Mouse (Mus musculus) ES-Bruce4 (cell line): ENCODE results near the gene Pigz. TPM values are rescaled to one million over a fixed set of nuclear protein-coding genes. Genes with fewer than 3 reads are reported as not detected.
A peak's percentile ranks its signal among the peaks of the same experiment; 100 is the strongest.

Experiments
- H3K27ac ChIP-seq: 2 replicates; pipeline ENCODE4 v1.5.1; 2012; ENCODE audit warnings: low read length, inconsistent platforms; ENCODE audit not compliant: insufficient read depth
- H3K27me3 ChIP-seq: 2 replicates; pipeline ENCODE4 v1.6.1; 2012; ENCODE audit warnings: mild to moderate bottlenecking, low read length, inconsistent platforms; ENCODE audit not compliant: control insufficient read depth, poor library complexity, insufficient read depth, severe bottlenecking
- H3K36me3 ChIP-seq: 2 replicates; pipeline ENCODE4 v1.6.1; 2012; ENCODE audit warnings: inconsistent platforms, mild to moderate bottlenecking, low read length, moderate library complexity; ENCODE audit not compliant: control insufficient read depth, poor library complexity, insufficient read depth, severe bottlenecking
- H3K4me1 ChIP-seq: one replicate; pipeline ENCODE4 v1.8.1; 2011; ENCODE audit warnings: low read length; ENCODE audit not compliant: control insufficient read depth, insufficient read depth
- H3K4me3 ChIP-seq: 2 replicates; pipeline ENCODE4 v1.5.1; 2011; ENCODE audit warnings: low read depth, mild to moderate bottlenecking, low read length
- H3K9ac ChIP-seq: 2 replicates; pipeline ENCODE4 v1.6.1; 2012; ENCODE audit warnings: low read depth, mild to moderate bottlenecking, inconsistent platforms; ENCODE audit not compliant: poor library complexity, severe bottlenecking
- H3K9me3 ChIP-seq: replicated peaks from 2 replicates; pipeline ENCODE4 v1.6.1; 2012; ENCODE audit warnings: mild to moderate bottlenecking, low read length, inconsistent platforms; ENCODE audit not compliant: control insufficient read depth, poor library complexity, insufficient read depth, severe bottlenecking
- CTCF ChIP-seq: IDR thresholded peaks from one replicate; pipeline ENCODE4 v1.8.1; 2011; ENCODE audit warnings: low read depth, low read length
- EP300 ChIP-seq: IDR thresholded peaks from 2 replicates; pipeline ENCODE4 v1.6.1; 2011; ENCODE audit warnings: low read depth, low read length; ENCODE audit not compliant: insufficient read depth
- POLR2A ChIP-seq: IDR thresholded peaks from one replicate; pipeline ENCODE4 v1.8.1; 2011; ENCODE audit warnings: low read length; ENCODE audit not compliant: insufficient read depth
- polyA plus RNA-seq: library from polyadenylated mRNA; stranded (reverse); fragments of >200 nt; gene quantifications from 2 replicates; pipeline ENCODE4 v1.2.4, GENCODE M21; 2011; ENCODE audit warnings: low read depth; ENCODE audit not compliant: missing spikeins, insufficient read depth, insufficient read length

Gene Pigz
- polyA plus RNA-seq, 1 experiment = not detected

DNA sequence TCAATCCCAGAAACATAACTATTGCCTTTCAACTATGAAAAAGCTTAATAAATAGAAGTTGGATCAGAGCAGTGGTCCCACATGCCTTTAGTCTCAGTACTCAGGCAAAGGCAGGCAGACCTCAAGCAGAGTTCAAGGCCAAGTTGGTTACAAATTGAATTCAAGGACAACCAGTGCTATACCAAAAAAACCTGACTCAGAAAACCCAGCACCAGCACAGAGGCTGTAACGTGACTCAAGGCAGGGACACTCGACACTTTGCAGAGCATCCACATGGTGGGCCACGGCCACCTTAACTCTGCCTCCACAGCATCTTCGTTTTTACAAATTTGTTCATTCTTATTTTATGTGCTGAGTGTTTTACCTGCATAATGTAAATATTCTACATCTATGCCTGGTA is 41.6 kb downstream of the Pigz start:
- Histone ChIP-seq H3K27me3 (no peaks in the 10 kb centered on the region), H3K9ac (no peak overlapping the region), H3K9me3 (no peaks in the 10 kb centered on the region), H3K4me3 (no peak overlapping the region), H3K27ac (no peak overlapping the region), H3K4me1 (no peaks in the 10 kb centered on the region), H3K36me3 (peaks cover 7% of the 10 kb centered on the region)
- TF ChIP-seq EP300 (no peak), POLR2A (no peak)

GRCm38 (mm10) chr16:31979501-31979900 is 45.9 kb downstream of the Pigz start:
- Histone ChIP-seq H3K27me3 (no peaks in the 10 kb centered on the region), H3K9me3 (no peaks in the 10 kb centered on the region), H3K4me1 (no peaks in the 10 kb centered on the region), H3K4me3 (no peak overlapping the region), H3K9ac (no peak overlapping the region), H3K27ac (no peak overlapping the region), H3K36me3 (peaks cover 7% of the 10 kb centered on the region)
- TF ChIP-seq POLR2A = no peak
- TF ChIP-seq EP300 = no peak
- no peak for TF ChIP-seq CTCF

- Histone ChIP-seq H3K4me1 (no peaks in the 10 kb centered on the region), H3K27ac (no peak overlapping the region), H3K27me3 (no peaks in the 10 kb centered on the region), H3K4me3 (no peak overlapping the region), H3K9ac (no peak overlapping the region), H3K9me3 (no peaks in the 10 kb centered on the region), H3K36me3 (peaks cover 7% of the 10 kb centered on the region)
- TF ChIP-seq CTCF (peak; percentile 41), EP300 (no peak)
Observed at GRCm38 (mm10) chr16:31980946-31981345, 47.3 kb downstream of the Pigz start.

DNA sequence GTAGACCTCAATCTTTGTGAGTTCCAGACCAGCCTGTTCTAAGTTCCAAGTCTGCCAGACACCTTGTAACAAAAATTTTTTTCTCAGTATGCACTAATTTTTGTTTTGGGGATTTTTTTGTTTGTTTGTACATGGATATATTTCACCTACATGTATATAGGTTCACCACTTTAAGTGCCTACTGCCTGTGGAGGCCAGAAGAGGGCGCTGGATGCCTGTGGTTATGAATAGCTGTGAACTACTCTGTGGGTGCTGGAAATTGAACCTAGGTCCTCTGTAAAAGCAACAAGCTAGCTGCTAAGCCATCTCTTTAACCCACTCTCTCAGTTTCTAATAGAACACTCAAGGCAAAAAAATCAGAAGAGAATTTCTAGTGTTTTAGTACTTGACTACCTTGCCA is 58.4 kb downstream of the Pigz start:
- Histone ChIP-seq H3K4me1 (no peaks in the 10 kb centered on the region), H3K4me3 (no peak overlapping the region), H3K9ac (no peak overlapping the region), H3K27ac (no peak overlapping the region), H3K36me3 (peaks cover 10% of the 10 kb centered on the region), H3K27me3 (no peaks in the 10 kb centered on the region), H3K9me3 (no peaks in the 10 kb centered on the region)
- TF ChIP-seq EP300 (no peak), CTCF (peak; percentile 67), POLR2A (no peak)

DNA sequence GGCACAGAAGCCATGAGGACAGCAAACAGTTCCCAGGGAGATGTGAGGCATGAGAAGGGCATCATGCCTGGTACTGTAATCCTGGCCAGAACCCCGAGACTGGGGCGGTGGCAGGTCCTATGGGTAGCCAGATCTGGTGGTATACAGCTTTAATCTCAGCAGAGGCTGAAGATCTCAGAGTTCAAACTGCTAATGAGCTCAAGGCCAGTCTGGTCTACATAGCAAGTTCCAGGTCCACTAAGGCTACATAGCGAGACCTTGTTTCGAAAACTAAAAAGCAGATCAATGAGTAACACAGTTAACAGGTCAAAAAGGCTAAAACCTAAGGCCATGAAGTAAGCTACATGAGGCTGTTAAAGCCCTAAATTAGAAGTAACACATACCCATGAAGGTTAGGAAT is 59.5 kb downstream of the Pigz start:
- TF ChIP-seq EP300 (no peak), CTCF (no peak), POLR2A (no peak)
- no peaks in the 10 kb centered on the region for H3K27me3 ChIP-seq
- peaks cover 10% of the 10 kb centered on the region for H3K36me3 ChIP-seq
- no peaks in the 10 kb centered on the region for H3K4me1 ChIP-seq
- H3K27ac ChIP-seq = no peak overlapping the region
- H3K9ac ChIP-seq = no peak overlapping the region
- H3K4me3 ChIP-seq = no peak overlapping the region
- H3K9me3 ChIP-seq = no peaks in the 10 kb centered on the region

DNA sequence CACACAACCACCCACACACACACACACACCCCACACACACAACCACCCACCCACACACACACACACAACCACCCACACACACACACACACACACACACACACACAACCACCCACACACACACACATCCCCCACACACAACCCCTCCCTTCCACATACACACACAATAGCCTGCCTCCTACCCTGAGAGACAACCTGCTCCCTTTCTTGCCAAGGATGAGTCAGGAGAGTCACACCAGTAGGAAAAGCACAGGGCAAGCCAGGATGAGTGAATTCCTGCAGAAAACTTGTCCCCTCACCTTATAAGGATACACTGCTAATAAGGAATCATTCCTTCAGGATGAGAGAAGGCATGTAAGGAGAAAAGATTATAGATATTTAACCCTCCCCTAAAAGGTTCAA is 60.3 kb downstream of the Pigz start:
- no peaks in the 10 kb centered on the region for H3K4me1 ChIP-seq
- no peak overlapping the region for H3K4me3 ChIP-seq
- H3K27me3 ChIP-seq = no peaks in the 10 kb centered on the region
- TF ChIP-seq EP300 (no peak), POLR2A (no peak), CTCF (no peak)
- H3K27ac ChIP-seq = no peak overlapping the region
- H3K9me3 ChIP-seq = no peaks in the 10 kb centered on the region
- peaks cover 10% of the 10 kb centered on the region for H3K36me3 ChIP-seq
- no peak overlapping the region for H3K9ac ChIP-seq

Other genes starting within 250 kb of the Pigz start
- not detected in 2 replicates for gene Meltf, start 55.0 kb upstream of the Pigz start, polyA plus RNA-seq
- 15.6 and 17.7 TPM in 2 replicates for gene 0610012G03Rik, start 14.6 kb downstream of the Pigz start, polyA plus RNA-seq
- 84.8 and 90.2 TPM in 2 replicates for gene Ncbp2, start 14.7 kb downstream of the Pigz start, polyA plus RNA-seq
- gene Senp5, start 69.4 kb downstream of the Pigz start, polyA plus RNA-seq = 23.5 and 25.6 TPM in 2 replicates
- gene Pak2, start 145.5 kb downstream of the Pigz start, polyA plus RNA-seq = 76.8 and 81.0 TPM in 2 replicates
- gene Pigx, start 165.9 kb downstream of the Pigz start, polyA plus RNA-seq = 69.1 and 69.2 TPM in 2 replicates
- gene Cep19, start 165.9 kb downstream of the Pigz start, polyA plus RNA-seq = 12.7 and 13.0 TPM in 2 replicates
- 0.61 and 1.1 TPM in 2 replicates for gene Nrros, start 231.7 kb downstream of the Pigz start, polyA plus RNA-seq
- gene Bex6, start 246.0 kb downstream of the Pigz start, polyA plus RNA-seq = not detected in 2 replicates